Mouse (Mus musculus) neural tube, embryonic 13.5 days (tissue): ENCODE results near the gene Slc35g3. TPM values are rescaled to one million over a fixed set of nuclear protein-coding genes. Genes with fewer than 3 reads are reported as not detected.
"Not testable (repeated sequence)": the region's sequence is repeated elsewhere in the genome, so short reads cannot be mapped to it uniquely, and the experiment has no call there.

Source experiments
- ATAC-seq: fragments of 200-750 bp; cut with Nextera tagmentation; 2 replicates; pipeline ENCODE4 v1.8.0; 2017; ENCODE audit warnings: low read depth, mild to moderate bottlenecking, moderate TSS enrichment, moderate library complexity
- H3K27ac ChIP-seq: fragments of 300-500 bp; sonication (generic); replicated peaks from 2 replicates; pipeline ENCODE4 v1.5.1; 2015; ENCODE audit warnings: moderate library complexity, mild to moderate bottlenecking, inconsistent platforms
- H3K27me3 ChIP-seq: fragments of 300-500 bp; sonication (generic); 2 replicates; pipeline ENCODE4 v1.6.1; 2015; ENCODE audit warnings: mild to moderate bottlenecking, inconsistent platforms
- H3K36me3 ChIP-seq: fragments of 300-500 bp; sonication (generic); 2 replicates; pipeline ENCODE4 v1.6.1; 2015; ENCODE audit warnings: mild to moderate bottlenecking, inconsistent platforms
- H3K4me1 ChIP-seq: fragments of 300-500 bp; sonication (generic); replicated peaks from 2 replicates; pipeline ENCODE4 v1.6.1; 2015; ENCODE audit warnings: inconsistent platforms
- H3K4me2 ChIP-seq: fragments of 300-500 bp; sonication (generic); 2 replicates; pipeline ENCODE4 v1.6.1; 2015; ENCODE audit warnings: inconsistent platforms, mild to moderate bottlenecking, moderate library complexity
- H3K4me3 ChIP-seq: fragments of 300-500 bp; sonication (generic); 2 replicates; pipeline ENCODE4 v1.5.1; 2015; ENCODE audit warnings: mild to moderate bottlenecking, inconsistent platforms
- H3K9ac ChIP-seq: fragments of 300-500 bp; sonication (generic); 2 replicates; pipeline ENCODE4 v1.6.1; 2015; ENCODE audit warnings: moderate library complexity, mild to moderate bottlenecking, inconsistent platforms
- H3K9me3 ChIP-seq: fragments of 300-500 bp; sonication (generic); 2 replicates; pipeline ENCODE4 v1.6.1; 2016; ENCODE audit warnings: inconsistent platforms
- WGBS: fragments of 180-500 bp; shearing (Covaris S2); methylation state at CpG from one replicate; pipeline ENCODE4 v1.1.7; 2015; 5-methylcytosine and 5-hydroxymethylcytosine counted together
- polyA plus RNA-seq: library from polyadenylated mRNA; unstranded; fragments of >200 nt; fragmentation: Nextera tagmentation; extraction: Ambion mirVana; gene quantifications from 2 replicates; pipeline ENCODE4 v1.2.1, GENCODE M21; 2015

The Slc35g3 gene
- polyA plus RNA-seq, 1 experiment from 2014 or later: 0.13 TPM

- Histone ChIP-seq H3K9ac (no peak overlapping the region), H3K36me3 (no peaks in the 10 kb centered on the region), H3K27me3 (no peaks in the 10 kb centered on the region), H3K4me3 (no peak overlapping the region), H3K4me1 (peaks cover 44% of the 10 kb centered on the region), H3K4me2 (no peak overlapping the region), H3K9me3 (no peaks in the 10 kb centered on the region), H3K27ac (no peak overlapping the region)
- WGBS: 68% methylated on average over 7 of the region's 7 CpGs
- no peak for ATAC-seq
Observed at GRCm38 (mm10) chr11:69763551-69763950, 1.8 kb upstream of the Slc35g3 start.

GRCm38 (mm10) chr11:69760901-69761200 is 917 bp downstream of the Slc35g3 start:
- Histone ChIP-seq H3K27ac (peak overlapping the region; percentile 99), H3K4me2 (no peak overlapping the region), H3K4me1 (peaks cover 43% of the 10 kb centered on the region), H3K4me3 (no peak overlapping the region), H3K9me3 (no peaks in the 10 kb centered on the region), H3K27me3 (no peaks in the 10 kb centered on the region), H3K9ac (0 out of 2 replicates have a peak overlapping the region, but pooled peaks have one; percentile 9), H3K36me3 (no peaks in the 10 kb centered on the region)
- no peak for ATAC-seq
- WGBS: 93% methylated on average over 7 of the region's 7 CpGs

- H3K9me3 ChIP-seq: no peaks in the 10 kb centered on the region
- no peaks in the 10 kb centered on the region for H3K27me3 ChIP-seq
- H3K9ac ChIP-seq: peak overlapping the region; percentile 92
- WGBS: 80% methylated on average over 14 of the region's 14 CpGs
- no peaks in the 10 kb centered on the region for H3K36me3 ChIP-seq
- H3K4me2 ChIP-seq: peak overlapping the region; percentile 92
- H3K4me1 ChIP-seq: peaks cover 46% of the 10 kb centered on the region
- peak overlapping the region; percentile 99 for H3K27ac ChIP-seq
- no peak for ATAC-seq
- H3K4me3 ChIP-seq: peak overlapping the region; percentile 63
Observed at GRCm38 (mm10) chr11:69760160-69760900, 1.4 kb downstream of the Slc35g3 start.

- peak overlapping the region; percentile 99 for H3K27ac ChIP-seq
- peak; percentile 93 for ATAC-seq
- no peaks in the 10 kb centered on the region for H3K9me3 ChIP-seq
- 0% methylated on average over 37 of the region's 37 CpGs for WGBS
- H3K4me3 ChIP-seq: peak overlapping the region; percentile 63
- peak overlapping the region; percentile 92 for H3K4me2 ChIP-seq
- H3K4me1 ChIP-seq: peaks cover 54% of the 10 kb centered on the region
- no peaks in the 10 kb centered on the region for H3K27me3 ChIP-seq
- peak overlapping the region; percentile 92 for H3K9ac ChIP-seq
- H3K36me3 ChIP-seq: no peaks in the 10 kb centered on the region
Observed at GRCm38 (mm10) chr11:69758971-69759721, 2.6 kb downstream of the Slc35g3 start.

- Histone ChIP-seq H3K27me3 (no peaks in the 10 kb centered on the region), H3K4me1 (peaks cover 61% of the 10 kb centered on the region), H3K9ac (peak within 1 kb of the TSS; percentile 92), H3K27ac (peak within 1 kb of the TSS; percentile 99), H3K4me3 (peak within 1 kb of the TSS; percentile 63), H3K4me2 (peak within 1 kb of the TSS; percentile 92), H3K9me3 (no peaks in the 10 kb centered on the region), H3K36me3 (no peaks in the 10 kb centered on the region)
- peak; percentile 97 for ATAC-seq
- WGBS: under 1% methylated on average over 36 of the region's 36 CpGs
Observed at GRCm38 (mm10) chr11:69758478-69758970, 3.2 kb downstream of the Slc35g3 start, which contains the start of gene Polr2a. Gene Polr2a, minus strand, starts transcription at chr11:69758637.

GRCm38 (mm10) chr11:69758090-69758456 is 3.7 kb downstream of the Slc35g3 start:
- Histone ChIP-seq H3K4me1 (peaks cover 64% of the 10 kb centered on the region), H3K4me3 (peak overlapping the region; percentile 63), H3K27ac (peak overlapping the region; percentile 99), H3K4me2 (peak overlapping the region; percentile 92), H3K9me3 (no peaks in the 10 kb centered on the region), H3K9ac (peak overlapping the region; percentile 92), H3K36me3 (no peaks in the 10 kb centered on the region), H3K27me3 (no peaks in the 10 kb centered on the region)
- ATAC-seq: peak; percentile 82
- WGBS: under 1% methylated on average over 26 of the region's 26 CpGs

- Histone ChIP-seq H3K9ac (peak overlapping the region; percentile 92), H3K4me3 (peak overlapping the region; percentile 63), H3K36me3 (no peaks in the 10 kb centered on the region), H3K27me3 (no peaks in the 10 kb centered on the region), H3K4me1 (peaks cover 69% of the 10 kb centered on the region), H3K9me3 (no peaks in the 10 kb centered on the region), H3K27ac (peak overlapping the region; percentile 99), H3K4me2 (peak overlapping the region; percentile 92)
- WGBS: 46% methylated on average over 9 of the region's 9 CpGs
- ATAC-seq: no peak
Observed at GRCm38 (mm10) chr11:69757303-69758089, 4.3 kb downstream of the Slc35g3 start.

GRCm38 (mm10) chr11:69754701-69755100 is 7.1 kb downstream of the Slc35g3 start:
- Histone ChIP-seq H3K9ac (no peak overlapping the region), H3K36me3 (no peaks in the 10 kb centered on the region), H3K4me1 (peaks cover 69% of the 10 kb centered on the region), H3K4me2 (peak overlapping the region; percentile 92), H3K4me3 (no peak overlapping the region), H3K27ac (no peak overlapping the region), H3K27me3 (no peaks in the 10 kb centered on the region), H3K9me3 (no peaks in the 10 kb centered on the region)
- WGBS: 64% methylated on average over 3 of the region's 3 CpGs
- ATAC-seq: no peak

- WGBS: 93% methylated on average over 5 of the region's 5 CpGs
- no peak for ATAC-seq
- H3K9me3 ChIP-seq: no peaks in the 10 kb centered on the region
- no peak overlapping the region for H3K9ac ChIP-seq
- peak overlapping the region; percentile 92 for H3K4me2 ChIP-seq
- peaks cover 66% of the 10 kb centered on the region for H3K4me1 ChIP-seq
- no peaks in the 10 kb centered on the region for H3K36me3 ChIP-seq
- H3K4me3 ChIP-seq: no peak overlapping the region
- H3K27ac ChIP-seq: no peak overlapping the region
- H3K27me3 ChIP-seq: no peaks in the 10 kb centered on the region
Observed at GRCm38 (mm10) chr11:69754233-69754632, 7.5 kb downstream of the Slc35g3 start.

- Histone ChIP-seq H3K9me3 (no peaks in the 10 kb centered on the region), H3K36me3 (peaks cover 4% of the 10 kb centered on the region; the same call in 1 of the 2 replicates), H3K4me3 (no peak overlapping the region), H3K9ac (peak overlapping the region; percentile 46; the same call in 1 of the 2 replicates), H3K4me2 (no peak overlapping the region), H3K27ac (no peak overlapping the region), H3K4me1 (peaks cover 65% of the 10 kb centered on the region), H3K27me3 (no peaks in the 10 kb centered on the region)
- no peak for ATAC-seq
Observed at GRCm38 (mm10) chr11:69752686-69753085, 9.1 kb downstream of the Slc35g3 start.

- H3K4me3 ChIP-seq: no peak overlapping the region
- 86% methylated on average over 3 of the region's 3 CpGs for WGBS
- no peak overlapping the region for H3K4me2 ChIP-seq
- no peak for ATAC-seq
- no peak overlapping the region for H3K9ac ChIP-seq
- no peak overlapping the region for H3K27ac ChIP-seq
- peaks cover 13% of the 10 kb centered on the region for H3K36me3 ChIP-seq
- peaks cover 54% of the 10 kb centered on the region for H3K4me1 ChIP-seq
- H3K27me3 ChIP-seq: no peaks in the 10 kb centered on the region
- H3K9me3 ChIP-seq: no peaks in the 10 kb centered on the region
Observed at GRCm38 (mm10) chr11:69751635-69752034, 10.1 kb downstream of the Slc35g3 start.

- not testable (repeated sequence) for H3K4me1 ChIP-seq, H3K4me2 ChIP-seq, H3K27ac ChIP-seq, H3K9me3 ChIP-seq, H3K9ac ChIP-seq, H3K4me3 ChIP-seq, ATAC-seq, H3K27me3 ChIP-seq
- peaks cover 31% of the 10 kb centered on the region for H3K36me3 ChIP-seq
- WGBS: 76% methylated on average over 3 of the region's 3 CpGs
Observed at GRCm38 (mm10) chr11:69731408-69731807, 30.4 kb downstream of the Slc35g3 start.
